Mouse (Mus musculus): Measurements from ENCODE around the gene Gm28635. TPM values are rescaled to one million over a fixed set of nuclear protein-coding genes. Genes with fewer than 3 reads are reported as not detected.

Gm28635 gene
- polyA plus RNA-seq, 1 experiment from 2014 or later: not detected

GRCm38 (mm10) chr2:84632001-84632400 is 45.8 kb downstream of the Gm28635 start:
- no peak overlapping the region for H3K27ac ChIP-seq
- no peak for ATAC-seq (ENCODE audit: low FRiP score, low read depth)
- no peaks in the 10 kb centered on the region for H3K27me3 ChIP-seq (replicated peaks)
- H3K4me2 ChIP-seq (replicated peaks): no peak overlapping the region
- H3K9ac ChIP-seq: no peak overlapping the region
- no peak overlapping the region for H3K4me3 ChIP-seq
- WGBS: 93% methylated on average over 1 of the region's 1 CpGs
- no peaks in the 10 kb centered on the region for H3K36me3 ChIP-seq
- no peaks in the 10 kb centered on the region for H3K9me3 ChIP-seq
- peaks cover 31% of the 10 kb centered on the region for H3K4me1 ChIP-seq

- no peak overlapping the region for H3K9ac ChIP-seq
- no peaks in the 10 kb centered on the region for H3K9me3 ChIP-seq
- ATAC-seq (ENCODE audit: low FRiP score, low read depth): no peak
- no peak overlapping the region for H3K4me3 ChIP-seq
- H3K27me3 ChIP-seq (replicated peaks): no peaks in the 10 kb centered on the region
- 32% methylated on average over 3 of the region's 3 CpGs for WGBS
- no peak overlapping the region for H3K27ac ChIP-seq
- no peaks in the 10 kb centered on the region for H3K4me1 ChIP-seq
- no peak overlapping the region for H3K4me2 ChIP-seq (replicated peaks)
- peaks cover 4% of the 10 kb centered on the region; the same call in 1 of the 2 replicates for H3K36me3 ChIP-seq
Observed at GRCm38 (mm10) chr2:84627036-84627435, 50.8 kb downstream of the Gm28635 start.

GRCm38 (mm10) chr2:84626366-84626975 is 51.4 kb downstream of the Gm28635 start:
- Histone ChIP-seq H3K36me3 (peaks cover 4% of the 10 kb centered on the region; the same call in 1 of the 2 replicates), H3K9ac (no peak overlapping the region), H3K4me3 (no peak overlapping the region), H3K27me3 (replicated peaks) (no peaks in the 10 kb centered on the region), H3K9me3 (no peaks in the 10 kb centered on the region), H3K4me2 (replicated peaks) (no peak overlapping the region), H3K4me1 (no peaks in the 10 kb centered on the region), H3K27ac (no peak overlapping the region)
- 67% methylated on average over 7 of the region's 7 CpGs for WGBS
- no peak for ATAC-seq (ENCODE audit: low FRiP score, low read depth)

- ATAC-seq (ENCODE audit: low FRiP score, low read depth): no peak
Observed at GRCm38 (mm10) chr2:84624201-84624600, 53.6 kb downstream of the Gm28635 start.

GRCm38 (mm10) chr2:84623428-84624119 is 54.3 kb downstream of the Gm28635 start:
- Histone ChIP-seq H3K9me3 (no peaks in the 10 kb centered on the region), H3K9ac (no peak overlapping the region), H3K27ac (no peak overlapping the region), H3K4me1 (no peaks in the 10 kb centered on the region), H3K4me3 (no peak overlapping the region), H3K4me2 (replicated peaks) (no peak overlapping the region), H3K27me3 (replicated peaks) (no peaks in the 10 kb centered on the region), H3K36me3 (peaks cover 24% of the 10 kb centered on the region)
- 94% methylated on average over 3 of the region's 3 CpGs for WGBS
- ATAC-seq (ENCODE audit: low FRiP score, low read depth): no peak

More at GRCm38 (mm10) chr2:84624201-84624600, 53.6 kb downstream of the Gm28635 start:
- H3K27me3 ChIP-seq (replicated peaks): no peaks in the 10 kb centered on the region
- no peak overlapping the region for H3K9ac ChIP-seq
- H3K27ac ChIP-seq: no peak overlapping the region
- WGBS: 95% methylated on average over 17 of the region's 17 CpGs
- peaks cover 21% of the 10 kb centered on the region for H3K36me3 ChIP-seq
- H3K4me3 ChIP-seq: no peak overlapping the region
- no peaks in the 10 kb centered on the region for H3K4me1 ChIP-seq
- no peaks in the 10 kb centered on the region for H3K9me3 ChIP-seq
- H3K4me2 ChIP-seq (replicated peaks): no peak overlapping the region

- no peak overlapping the region for H3K9ac ChIP-seq
- no peaks in the 10 kb centered on the region for H3K27me3 ChIP-seq (replicated peaks)
- 85% methylated on average over 2 of the region's 2 CpGs for WGBS
- no peaks in the 10 kb centered on the region for H3K4me1 ChIP-seq
- no peak overlapping the region for H3K4me2 ChIP-seq (replicated peaks)
- no peak for ATAC-seq (ENCODE audit: low FRiP score, low read depth)
- no peak overlapping the region for H3K4me3 ChIP-seq
- H3K27ac ChIP-seq: no peak overlapping the region
- H3K9me3 ChIP-seq: no peaks in the 10 kb centered on the region
- peaks cover 24% of the 10 kb centered on the region for H3K36me3 ChIP-seq
Observed at GRCm38 (mm10) chr2:84622668-84623067, 55.2 kb downstream of the Gm28635 start.

GRCm38 (mm10) chr2:84619646-84620340 is 58.0 kb downstream of the Gm28635 start:
- no peak for ATAC-seq (ENCODE audit: low FRiP score, low read depth)
- no peaks in the 10 kb centered on the region for H3K4me1 ChIP-seq
- 96% methylated on average over 21 of the region's 21 CpGs for WGBS
- H3K4me2 ChIP-seq (replicated peaks): no peak overlapping the region
- H3K36me3 ChIP-seq: peaks cover 48% of the 10 kb centered on the region
- H3K27ac ChIP-seq: no peak overlapping the region
- no peak overlapping the region for H3K4me3 ChIP-seq
- no peak overlapping the region for H3K9ac ChIP-seq
- H3K27me3 ChIP-seq (replicated peaks): no peaks in the 10 kb centered on the region
- H3K9me3 ChIP-seq: no peaks in the 10 kb centered on the region

GRCm38 (mm10) chr2:84618914-84619313 is 58.9 kb downstream of the Gm28635 start:
- Histone ChIP-seq H3K36me3 (peaks cover 52% of the 10 kb centered on the region), H3K4me2 (replicated peaks) (no peak overlapping the region), H3K9me3 (no peaks in the 10 kb centered on the region), H3K4me1 (no peaks in the 10 kb centered on the region), H3K9ac (no peak overlapping the region), H3K27me3 (replicated peaks) (no peaks in the 10 kb centered on the region), H3K27ac (no peak overlapping the region), H3K4me3 (no peak overlapping the region)
- no peak for ATAC-seq (ENCODE audit: low FRiP score, low read depth)
- WGBS: 79% methylated on average over 2 of the region's 2 CpGs

- 78% methylated on average over 3 of the region's 3 CpGs for WGBS
- no peaks in the 10 kb centered on the region for H3K27me3 ChIP-seq (replicated peaks)
- ATAC-seq (ENCODE audit: low FRiP score, low read depth): peak; percentile 68
- H3K27ac ChIP-seq: no peak overlapping the region
- no peaks in the 10 kb centered on the region for H3K4me1 ChIP-seq
- H3K36me3 ChIP-seq: peaks cover 62% of the 10 kb centered on the region
- H3K4me2 ChIP-seq (replicated peaks): no peak overlapping the region
- no peaks in the 10 kb centered on the region for H3K9me3 ChIP-seq
- no peak overlapping the region for H3K4me3 ChIP-seq
- no peak overlapping the region for H3K9ac ChIP-seq
Observed at GRCm38 (mm10) chr2:84617637-84618515, 60.0 kb downstream of the Gm28635 start.

GRCm38 (mm10) chr2:84612764-84613163 is 65.1 kb downstream of the Gm28635 start:
- Histone ChIP-seq H3K27me3 (replicated peaks) (no peaks in the 10 kb centered on the region), H3K4me1 (no peaks in the 10 kb centered on the region), H3K9ac (no peak overlapping the region), H3K27ac (no peak overlapping the region), H3K4me3 (no peak overlapping the region), H3K36me3 (peaks cover 87% of the 10 kb centered on the region), H3K9me3 (no peaks in the 10 kb centered on the region), H3K4me2 (replicated peaks) (no peak overlapping the region)
- ATAC-seq (ENCODE audit: low FRiP score, low read depth): no peak
- 98% methylated on average over 6 of the region's 6 CpGs for WGBS

- 86% methylated on average over 1 of the region's 1 CpGs for WGBS
- H3K27ac ChIP-seq: no peak overlapping the region
- no peak overlapping the region for H3K9ac ChIP-seq
- H3K4me2 ChIP-seq (replicated peaks): no peak overlapping the region
- no peak for ATAC-seq (ENCODE audit: low FRiP score, low read depth)
- no peaks in the 10 kb centered on the region for H3K27me3 ChIP-seq (replicated peaks)
- no peaks in the 10 kb centered on the region for H3K9me3 ChIP-seq
- H3K4me3 ChIP-seq: no peak overlapping the region
- H3K4me1 ChIP-seq: no peaks in the 10 kb centered on the region
- peaks cover 74% of the 10 kb centered on the region for H3K36me3 ChIP-seq
Observed at GRCm38 (mm10) chr2:84607842-84608241, 70.0 kb downstream of the Gm28635 start.

GRCm38 (mm10) chr2:84600977-84601376 is 76.9 kb downstream of the Gm28635 start:
- H3K9ac ChIP-seq: no peak overlapping the region

More at GRCm38 (mm10) chr2:84600977-84601376, 76.9 kb downstream of the Gm28635 start:
- Histone ChIP-seq H3K4me1 (no peaks in the 10 kb centered on the region), H3K4me2 (replicated peaks) (no peak overlapping the region), H3K9me3 (no peaks in the 10 kb centered on the region), H3K27me3 (replicated peaks) (no peaks in the 10 kb centered on the region), H3K36me3 (peaks cover 45% of the 10 kb centered on the region), H3K27ac (no peak overlapping the region), H3K4me3 (no peak overlapping the region)
- ATAC-seq (ENCODE audit: low FRiP score, low read depth): no peak
- 81% methylated on average over 2 of the region's 2 CpGs for WGBS

All from neural tube, embryonic 12.5 days (tissue).